Mouse (Mus musculus): ENCODE measurements at regions not wholly inside any gene's neighbourhood (a gene's known extent, or its start where the extent isn't known, plus 50 kb on each side); places are given as distances from the start of the nearest gene placed in this dataset.
"Not testable (repeated sequence)": the region's sequence is repeated elsewhere in the genome, so short reads cannot be mapped to it uniquely, and the experiment has no call there.

- DNase-seq (peak; percentile 41), ATAC-seq (peak; percentile 81)
- H3K9ac ChIP-seq = no peak overlapping the region
- WGBS = 54% methylated on average over 4 of the region's 4 CpGs
- no peaks in the 10 kb centered on the region for H3K4me1 ChIP-seq (ENCODE audit: insufficient read depth)
- H3K4me2 ChIP-seq (ENCODE audit: low read depth) = no peak overlapping the region
- no peak for TF ChIP-seq CTCF (IDR thresholded peaks at IDR 0.05; ENCODE audit: low read depth)
- H3K9me3 ChIP-seq (ENCODE audit: low read length) = no peaks in the 10 kb centered on the region
- no peaks in the 10 kb centered on the region for H3K36me3 ChIP-seq (ENCODE audit: insufficient read depth)
- no peaks in the 10 kb centered on the region for H3K27me3 ChIP-seq (ENCODE audit: insufficient read depth, low read length)
- no peak overlapping the region for H3K4me3 ChIP-seq (ENCODE audit: low read depth, low read length)
- H3K27ac ChIP-seq (ENCODE audit: low read depth, low read length) = no peak overlapping the region
Observed at GRCm38 (mm10) chr10:114265927-114266326, 536.2 kb downstream of the Trhde start.

GRCm38 (mm10) chr10:114241606-114242005, 560.5 kb downstream of the Trhde start:
- WGBS = 71% methylated on average over 4 of the region's 4 CpGs
- H3K36me3 ChIP-seq (ENCODE audit: insufficient read depth) = no peaks in the 10 kb centered on the region
- no peak overlapping the region for H3K9ac ChIP-seq
- TF ChIP-seq CTCF (IDR thresholded peaks at IDR 0.05; ENCODE audit: low read depth) = no peak
- H3K4me3 ChIP-seq (ENCODE audit: low read depth, low read length) = no peak overlapping the region
- ATAC-seq = no peak
- H3K4me2 ChIP-seq (ENCODE audit: low read depth) = no peak overlapping the region
- no peak for DNase-seq
- no peak overlapping the region for H3K27ac ChIP-seq (ENCODE audit: low read depth, low read length)
- H3K27me3 ChIP-seq (ENCODE audit: insufficient read depth, low read length) = no peaks in the 10 kb centered on the region
- no peaks in the 10 kb centered on the region for H3K9me3 ChIP-seq (ENCODE audit: low read length)
- H3K4me1 ChIP-seq (ENCODE audit: insufficient read depth) = no peaks in the 10 kb centered on the region

GRCm38 (mm10) chr10:114227635-114228034, 574.5 kb downstream of the Trhde start:
- Histone ChIP-seq H3K9ac (no peak overlapping the region), H3K4me3 (ENCODE audit: low read depth, low read length) (no peak overlapping the region), H3K4me2 (ENCODE audit: low read depth) (no peak overlapping the region), H3K9me3 (ENCODE audit: low read length) (no peaks in the 10 kb centered on the region), H3K27ac (ENCODE audit: low read depth, low read length) (no peak overlapping the region), H3K27me3 (ENCODE audit: insufficient read depth, low read length) (no peaks in the 10 kb centered on the region), H3K4me1 (ENCODE audit: insufficient read depth) (no peaks in the 10 kb centered on the region), H3K36me3 (ENCODE audit: insufficient read depth) (no peaks in the 10 kb centered on the region)
- WGBS = 74% methylated on average over 3 of the region's 3 CpGs
- DNase-seq (no peak), ATAC-seq (no peak)
- TF ChIP-seq CTCF (IDR thresholded peaks at IDR 0.05; ENCODE audit: low read depth) = no peak

- no peak for DNase-seq
- Histone ChIP-seq H3K27ac (ENCODE audit: low read depth, low read length) (no peak overlapping the region), H3K4me1 (ENCODE audit: insufficient read depth) (no peaks in the 10 kb centered on the region), H3K36me3 (ENCODE audit: insufficient read depth) (no peaks in the 10 kb centered on the region), H3K4me2 (ENCODE audit: low read depth) (no peak overlapping the region), H3K27me3 (ENCODE audit: insufficient read depth, low read length) (no peaks in the 10 kb centered on the region), H3K9ac (no peak overlapping the region), H3K9me3 (ENCODE audit: low read length) (no peaks in the 10 kb centered on the region), H3K4me3 (ENCODE audit: low read depth, low read length) (no peak overlapping the region)
- WGBS = 92% methylated on average over 4 of the region's 4 CpGs
- ATAC-seq = no peak
- no peak for TF ChIP-seq CTCF (IDR thresholded peaks at IDR 0.05; ENCODE audit: low read depth)
Observed at GRCm38 (mm10) chr10:114201583-114201982, 600.5 kb downstream of the Trhde start.

DNA sequence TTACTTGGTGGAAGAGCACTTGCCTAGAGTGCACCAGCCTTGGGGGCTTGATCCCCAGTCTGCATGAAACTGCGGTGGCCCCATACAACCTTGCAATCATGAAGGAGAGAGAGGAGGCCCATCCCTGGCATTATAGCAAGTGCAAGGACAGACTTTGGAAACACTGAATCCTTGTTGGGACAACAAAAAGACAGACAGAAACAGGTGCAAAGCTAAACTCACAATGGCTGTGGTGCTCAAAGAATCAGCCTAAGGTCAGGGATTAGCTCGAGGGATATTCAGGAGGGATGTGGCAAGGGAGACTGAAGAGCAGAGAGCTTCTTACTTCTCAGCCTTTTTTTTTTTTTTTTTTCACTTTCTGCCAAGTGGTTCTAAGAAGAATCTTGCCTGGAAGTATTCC, 601.2 kb downstream of the Trhde start:
- no peak overlapping the region for H3K4me3 ChIP-seq (ENCODE audit: low read depth, low read length)
- H3K9me3 ChIP-seq (ENCODE audit: low read length) = no peaks in the 10 kb centered on the region
- no peaks in the 10 kb centered on the region for H3K27me3 ChIP-seq (ENCODE audit: insufficient read depth, low read length)
- WGBS = 52% methylated on average over 2 of the region's 2 CpGs
- H3K4me1 ChIP-seq (ENCODE audit: insufficient read depth) = no peaks in the 10 kb centered on the region
- no peak for TF ChIP-seq CTCF (IDR thresholded peaks at IDR 0.05; ENCODE audit: low read depth)
- ATAC-seq (no peak), DNase-seq (no peak)
- no peak overlapping the region for H3K9ac ChIP-seq
- H3K4me2 ChIP-seq (ENCODE audit: low read depth) = no peak overlapping the region
- H3K27ac ChIP-seq (ENCODE audit: low read depth, low read length) = no peak overlapping the region
- no peaks in the 10 kb centered on the region for H3K36me3 ChIP-seq (ENCODE audit: insufficient read depth)

DNA sequence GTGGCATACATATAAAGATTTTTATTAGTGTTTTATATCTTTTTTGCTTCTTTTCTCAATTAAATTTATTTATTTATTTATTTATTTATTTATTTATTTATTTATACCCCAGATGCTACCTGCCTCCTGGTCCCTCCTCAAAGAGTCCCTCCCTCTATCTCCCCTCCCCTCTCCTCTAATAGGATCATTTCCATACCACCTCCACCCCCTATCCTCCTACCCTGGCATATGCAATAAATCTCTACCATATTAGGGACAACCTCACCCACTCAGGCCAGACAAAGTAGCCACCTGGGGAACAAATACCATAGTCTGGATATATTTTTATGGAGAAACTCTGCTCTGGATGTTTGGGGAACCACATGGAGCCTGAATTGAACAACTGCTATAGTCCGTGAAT, 615.8 kb downstream of the Trhde start:
- Histone ChIP-seq H3K4me3 (ENCODE audit: low read depth, low read length) (no peak overlapping the region), H3K9me3 (ENCODE audit: low read length) (no peaks in the 10 kb centered on the region), H3K36me3 (ENCODE audit: insufficient read depth) (no peaks in the 10 kb centered on the region), H3K4me1 (ENCODE audit: insufficient read depth) (no peaks in the 10 kb centered on the region), H3K27ac (ENCODE audit: low read depth, low read length) (no peak overlapping the region), H3K27me3 (ENCODE audit: insufficient read depth, low read length) (no peaks in the 10 kb centered on the region), H3K4me2 (ENCODE audit: low read depth) (no peak overlapping the region), H3K9ac (no peak overlapping the region)
- no peak for TF ChIP-seq CTCF (IDR thresholded peaks at IDR 0.05; ENCODE audit: low read depth)
- 96% methylated on average over 1 of the region's 1 CpGs for whole genome bisulfite sequencing
- DNase-seq = no peak
- ATAC-seq = no peak

DNA sequence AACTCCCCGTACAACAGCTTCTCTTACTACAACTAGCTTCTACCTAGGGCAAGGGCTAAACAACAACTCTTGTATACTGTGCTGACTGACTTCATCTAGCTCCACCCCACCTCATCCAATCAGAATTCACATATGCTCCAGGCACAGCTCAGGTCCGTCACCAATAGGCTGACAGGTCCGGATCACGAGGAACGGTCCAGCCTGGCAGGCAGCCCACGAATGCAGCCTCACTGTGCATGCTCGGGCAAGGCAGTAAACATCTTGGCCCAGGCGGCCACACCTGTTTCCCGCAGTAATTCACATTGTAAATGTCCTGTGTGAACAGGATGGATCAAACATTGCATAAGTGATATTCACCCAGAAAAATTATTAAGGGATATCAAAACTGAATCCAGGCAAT, 658.8 kb downstream of the Trhde start:
- not testable (repeated sequence) for DNase-seq; H3K9ac ChIP-seq; H3K36me3 ChIP-seq (ENCODE audit: insufficient read depth); H3K27me3 ChIP-seq (ENCODE audit: insufficient read depth, low read length); H3K9me3 ChIP-seq (ENCODE audit: low read length); H3K27ac ChIP-seq (ENCODE audit: low read depth, low read length); H3K4me1 ChIP-seq (ENCODE audit: insufficient read depth); H3K4me2 ChIP-seq (ENCODE audit: low read depth); ATAC-seq; H3K4me3 ChIP-seq (ENCODE audit: low read depth, low read length)
- WGBS = 85% methylated on average over 9 of the region's 9 CpGs

GRCm38 (mm10) chr10:114137924-114138323, 664.2 kb downstream of the Trhde start:
- H3K9me3 ChIP-seq (ENCODE audit: low read length) = no peaks in the 10 kb centered on the region
- H3K4me2 ChIP-seq (ENCODE audit: low read depth) = no peak overlapping the region
- H3K27ac ChIP-seq (ENCODE audit: low read depth, low read length) = no peak overlapping the region
- ATAC-seq (no peak), DNase-seq (no peak)
- H3K4me1 ChIP-seq (ENCODE audit: insufficient read depth) = no peaks in the 10 kb centered on the region
- 90% methylated on average over 1 of the region's 1 CpGs for WGBS
- H3K4me3 ChIP-seq (ENCODE audit: low read depth, low read length) = no peak overlapping the region
- no peak overlapping the region for H3K9ac ChIP-seq
- H3K27me3 ChIP-seq (ENCODE audit: insufficient read depth, low read length) = no peaks in the 10 kb centered on the region
- no peak for TF ChIP-seq CTCF (IDR thresholded peaks at IDR 0.05; ENCODE audit: low read depth)
- H3K36me3 ChIP-seq (ENCODE audit: insufficient read depth) = no peaks in the 10 kb centered on the region
